Mouse (Mus musculus): ENCODE data around the gene Itgb2.

DNA sequence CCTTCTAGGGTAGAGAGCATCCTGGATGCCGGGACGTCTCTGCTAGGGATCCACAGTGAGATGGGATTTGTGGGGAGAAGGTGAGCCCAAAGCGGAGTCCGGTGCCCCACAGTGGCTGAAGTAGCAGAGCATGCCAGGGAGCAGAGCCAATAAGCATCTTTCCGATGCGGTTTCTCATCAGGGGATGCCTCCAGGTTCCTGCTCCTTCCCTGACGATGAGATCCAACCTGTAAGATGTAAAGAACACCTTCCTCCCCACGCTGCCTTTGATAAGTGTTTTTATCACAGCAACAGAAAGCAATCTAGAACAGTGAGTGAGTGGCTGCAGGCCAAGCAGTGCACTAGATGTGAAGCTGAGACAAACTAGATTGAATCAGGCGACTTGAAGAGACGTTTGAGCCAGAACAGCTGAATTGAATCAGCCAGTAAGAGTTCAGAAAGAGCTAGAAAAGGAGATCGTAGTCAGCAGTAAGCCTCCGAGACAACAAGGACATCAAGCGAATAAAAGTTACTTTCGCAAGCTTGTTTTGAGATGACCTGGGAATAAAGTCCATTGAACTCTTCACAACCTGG is 13.6 kb upstream of the Itgb2 start:
- TF ChIP-seq CTCF (IDR thresholded peaks at IDR 0.05; ENCODE audit: borderline replicate concordance, control insufficient read depth, extremely low read depth, insufficient read depth, low read length, poor library complexity) (no peak), POLR2A (IDR thresholded peaks at IDR 0.05; ENCODE audit: control insufficient read depth, extremely low read depth, insufficient read depth, low read length, poor library complexity) (no peak)

Data from thymus, adult 2 months (tissue).